Mouse (Mus musculus): ENCODE data around the gene Trpm6. TPM values are rescaled to one million over a fixed set of nuclear protein-coding genes. Genes with fewer than 3 reads are reported as not detected.

Trpm6 gene
- total RNA-seq, 2 experiments from 2014 or later = 0.18 to 0.32 TPM

GRCm38 (mm10) chr19:18889632-18890031 lies 139.8 kb downstream of the Trpm6 start:
- DNase-seq = no peak

- no peak for DNase-seq
These were observed 140.4 kb downstream of the Trpm6 start for GRCm38 (mm10) chr19:18890216-18890615.

- DNase-seq = no peak
These were observed 148.5 kb downstream of the Trpm6 start for GRCm38 (mm10) chr19:18898238-18898637.

DNA sequence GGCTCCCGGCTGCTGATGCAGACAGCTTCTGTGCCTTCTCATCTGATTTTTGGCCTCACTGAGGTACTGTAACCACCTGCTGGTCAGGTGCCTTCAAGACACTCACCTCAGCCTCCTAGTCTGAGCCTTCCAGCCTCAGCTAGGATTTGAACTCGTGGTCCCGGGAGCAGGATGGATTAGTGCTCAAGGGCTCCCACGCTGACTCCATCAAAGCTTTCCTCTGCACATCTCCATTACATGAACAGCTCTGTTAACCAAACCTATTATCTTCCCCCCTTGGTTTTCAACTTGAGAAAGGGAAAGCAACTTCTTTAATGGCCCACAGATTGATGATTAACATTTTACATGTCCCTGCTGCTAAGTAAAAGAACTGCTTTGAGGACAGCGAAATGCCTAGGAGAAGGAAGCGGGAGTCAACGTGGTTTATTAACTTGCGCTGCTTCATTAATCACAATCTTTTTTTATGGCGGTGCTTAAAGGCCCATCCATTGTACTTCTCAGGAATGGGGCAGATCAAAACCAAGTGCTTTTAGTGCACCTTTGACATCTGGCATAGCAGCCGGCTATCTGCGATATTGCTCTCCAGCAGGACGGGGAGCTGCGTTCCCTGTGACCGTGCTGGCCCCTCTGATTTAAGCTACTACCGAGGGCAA lies 152.4 kb downstream of the Trpm6 start:
- DNase-seq = no peak

- no peak for DNase-seq
These were observed 152.9 kb downstream of the Trpm6 start for GRCm38 (mm10) chr19:18902694-18903067.

DNA sequence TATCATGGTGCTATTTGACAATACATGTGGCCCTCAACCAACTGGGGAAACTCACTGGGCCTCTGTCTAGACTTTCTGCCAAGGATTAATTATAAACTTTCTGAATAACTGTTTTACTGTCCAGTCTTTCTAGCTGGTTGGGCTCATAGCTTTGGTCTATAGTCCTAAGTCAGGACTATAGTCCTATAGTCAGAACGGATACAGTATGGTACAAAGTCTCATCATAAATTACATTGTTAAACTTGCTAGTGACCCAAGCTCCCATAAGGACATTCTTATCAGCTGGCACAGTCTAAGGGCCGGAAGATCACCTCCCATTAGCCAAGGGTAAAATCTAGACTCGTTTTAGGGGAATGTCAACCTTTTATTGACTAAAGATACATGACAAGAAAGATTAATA lies 155.7 kb downstream of the Trpm6 start:
- no peak for DNase-seq

GRCm38 (mm10) chr19:18909641-18910040 lies 159.9 kb downstream of the Trpm6 start:
- no peak for DNase-seq

- no peak for DNase-seq
These were observed 162.1 kb downstream of the Trpm6 start for GRCm38 (mm10) chr19:18911755-18912340.

GRCm38 (mm10) chr19:18941391-18941790 lies 191.6 kb downstream of the Trpm6 start:
- DNase-seq = no peak

Other genes with a start within 250 kb of the Trpm6 start
- 10 to 100 TPM; 30.9 to 34.4 TPM for gene Ostf1, start 118.2 kb upstream of the Trpm6 start, total RNA-seq (2021)
- 1 to 10 TPM; 9.5 to 9.6 TPM for gene Nmrk1, start 118.0 kb upstream of the Trpm6 start, total RNA-seq (2021)
- gene Carnmt1, start 79.2 kb upstream of the Trpm6 start, total RNA-seq (2021) = 10 to 100 TPM; 13.8 to 14.5 TPM
- 10 to 100 TPM; 23.7 to 26.1 TPM for gene D030056L22Rik, start 36.8 kb upstream of the Trpm6 start, total RNA-seq (2021)

Data from layer of hippocampus, postnatal 36 days (tissue).